Mouse (Mus musculus) kidney, postnatal 10 days (tissue): ENCODE data around the gene Hsd17b7.
"Not testable (repeated sequence)": the region's sequence is repeated elsewhere in the genome, so short reads cannot be mapped to it uniquely, and the experiment has no call there.

ENCODE experiments used
- DNase-seq: peaks from one replicate; pipeline ENCODE4 v3.0.0; 2021; ENCODE audit warnings: mixed read lengths

The Hsd17b7 gene

DNA sequence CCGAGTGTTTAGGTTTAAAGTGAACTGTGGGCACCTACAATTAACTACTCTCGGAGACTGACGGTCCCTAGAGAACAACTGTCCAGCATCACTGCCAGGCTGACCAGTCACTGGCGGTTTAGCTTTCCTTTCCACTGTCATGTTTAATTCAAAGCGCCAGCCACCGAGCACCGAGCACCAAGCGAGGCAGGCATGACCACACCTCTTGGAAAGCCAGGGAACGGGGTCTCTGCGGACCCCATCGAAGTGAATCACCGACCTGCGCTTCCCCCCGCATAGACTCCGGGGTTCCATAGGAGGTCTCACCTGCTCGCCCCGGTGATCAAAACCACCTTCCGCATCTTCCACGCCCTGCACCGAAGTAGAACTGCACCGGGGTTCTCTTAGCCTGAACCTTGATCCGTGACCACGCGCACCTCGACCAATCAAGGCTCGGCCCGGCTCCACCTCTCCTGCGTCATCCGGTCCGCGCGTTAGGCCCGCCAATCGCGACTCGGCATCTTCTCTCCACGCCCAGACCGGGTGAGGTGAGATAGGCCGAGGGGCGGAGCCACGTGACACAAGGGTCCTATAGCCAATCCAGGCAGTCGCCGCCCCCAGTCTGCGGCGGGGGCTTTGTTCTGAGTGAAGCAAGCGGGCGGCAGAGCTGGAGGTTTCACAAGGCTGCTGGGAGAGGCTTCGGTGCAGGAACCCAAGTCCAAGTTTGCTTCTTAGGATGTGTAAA is at the start of gene Hsd17b7:
TSS of gene Hsd17b7 (minus strand) at position 450 of the 724 bp plus-strand sequence.
- DNase-seq: peak; percentile 99

DNA sequence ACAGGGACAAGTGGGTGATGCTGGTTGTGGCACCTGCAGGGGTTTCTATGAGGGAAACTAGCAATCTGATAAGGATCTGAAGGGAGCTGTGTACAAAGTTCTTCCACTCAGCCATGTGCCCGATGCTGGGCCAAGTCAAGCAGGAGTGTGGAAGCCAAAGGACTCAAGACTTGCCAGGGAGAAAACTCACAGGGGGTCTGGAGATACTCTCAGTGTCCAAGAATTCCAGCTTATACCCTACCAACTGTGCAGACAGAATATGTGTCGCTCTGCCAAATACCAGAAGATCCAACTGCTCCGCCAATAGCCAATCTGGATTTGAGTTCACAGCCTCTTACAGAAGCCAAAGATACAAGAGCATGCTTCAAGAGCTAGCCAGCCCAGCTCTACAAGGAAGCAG is 45.7 kb upstream of the Hsd17b7 start:
- no peak for DNase-seq

DNA sequence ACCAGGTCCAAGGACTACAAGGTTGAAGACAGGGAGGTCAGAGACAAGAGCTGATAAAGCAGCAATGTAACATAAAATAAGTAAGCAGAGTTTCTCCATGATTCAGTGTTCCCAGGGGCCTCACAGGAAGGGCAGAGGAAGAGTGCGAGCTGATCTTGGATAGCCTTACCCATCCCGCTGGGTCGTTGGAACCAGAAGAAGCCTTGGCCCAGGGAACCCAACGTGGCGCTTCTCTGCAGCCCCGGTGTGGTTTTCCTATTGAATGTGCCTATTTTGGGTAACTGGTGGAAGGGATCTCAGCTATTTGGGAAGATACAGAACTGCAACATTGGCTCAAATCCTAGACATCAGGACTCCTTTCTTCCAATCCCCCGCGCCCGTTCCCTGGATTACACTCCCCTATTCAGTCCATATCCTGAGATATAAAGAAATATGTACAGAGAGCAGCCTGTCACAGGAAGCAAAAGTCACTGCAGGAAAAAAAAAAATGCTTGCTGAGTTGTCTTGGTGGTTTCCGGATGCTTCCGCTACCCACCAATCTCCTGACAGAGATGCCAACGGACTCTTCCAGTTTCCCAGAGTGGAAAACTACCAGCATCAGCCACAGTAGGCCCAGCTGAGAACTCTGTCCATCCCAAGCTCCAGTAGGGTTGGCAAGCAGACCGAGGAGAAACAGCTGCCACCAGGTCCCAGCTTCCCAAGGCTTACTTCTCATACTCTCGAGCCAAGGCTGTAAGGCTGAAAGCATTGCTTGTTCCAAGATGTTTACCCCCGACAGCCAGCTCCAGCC is 41.9 kb upstream of the Hsd17b7 start:
- DNase-seq: peak; percentile 49

DNA sequence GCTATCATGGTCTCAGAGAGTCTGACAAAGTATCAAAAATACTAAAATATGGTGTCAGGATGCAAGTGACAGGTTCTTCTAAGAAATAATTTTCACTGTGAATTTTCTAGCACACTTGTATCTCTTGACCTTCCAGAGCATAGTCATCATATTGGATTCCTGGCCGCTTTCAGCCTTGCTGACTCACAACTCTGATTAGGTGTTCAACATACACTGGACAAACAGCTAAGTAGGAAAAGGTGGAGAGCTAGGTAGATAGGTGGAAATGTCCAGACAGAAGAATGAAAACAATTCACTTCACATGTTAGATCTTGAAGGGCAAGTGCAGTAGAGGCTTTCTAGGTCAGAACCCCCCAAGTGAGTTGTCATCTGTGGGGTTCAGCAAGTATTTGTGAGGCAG is 40.3 kb upstream of the Hsd17b7 start:
- no peak for DNase-seq

DNA sequence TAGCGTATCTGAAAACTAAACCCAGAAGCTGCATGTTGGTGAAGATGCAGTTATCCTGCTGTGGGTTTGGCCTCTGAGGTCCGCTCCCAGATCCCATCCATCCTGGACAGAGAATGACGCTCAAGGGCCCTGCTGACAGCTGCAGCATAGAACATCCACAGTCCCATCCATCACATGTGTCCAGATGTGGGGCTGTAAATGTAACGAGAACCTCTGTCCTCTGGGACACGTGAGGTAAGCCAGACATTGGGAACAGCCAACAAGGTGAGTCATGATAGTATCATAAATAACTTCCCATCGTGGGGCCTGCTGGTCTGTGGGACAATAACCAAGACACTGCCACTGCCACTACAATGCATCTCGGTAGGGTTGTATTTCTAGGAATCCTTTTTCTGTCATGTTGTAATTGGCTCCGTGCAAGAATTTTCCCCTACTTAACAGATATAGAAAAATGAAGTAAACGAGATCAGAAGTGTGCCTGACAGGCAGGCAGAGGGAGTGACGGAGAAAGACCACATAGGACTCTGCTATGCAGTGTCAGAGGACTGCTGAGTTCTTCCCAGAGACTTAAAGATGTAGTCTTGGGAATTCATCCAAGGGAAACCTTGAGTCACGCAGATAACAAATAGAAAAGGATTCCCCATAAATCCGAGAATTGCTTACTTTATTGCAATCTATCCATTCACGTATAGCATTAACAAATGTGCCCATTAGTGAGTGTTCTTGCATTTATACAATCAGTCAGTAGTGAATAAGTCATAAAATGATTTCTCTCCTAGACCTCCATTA is 39.6 kb upstream of the Hsd17b7 start:
- DNase-seq: no peak

DNA sequence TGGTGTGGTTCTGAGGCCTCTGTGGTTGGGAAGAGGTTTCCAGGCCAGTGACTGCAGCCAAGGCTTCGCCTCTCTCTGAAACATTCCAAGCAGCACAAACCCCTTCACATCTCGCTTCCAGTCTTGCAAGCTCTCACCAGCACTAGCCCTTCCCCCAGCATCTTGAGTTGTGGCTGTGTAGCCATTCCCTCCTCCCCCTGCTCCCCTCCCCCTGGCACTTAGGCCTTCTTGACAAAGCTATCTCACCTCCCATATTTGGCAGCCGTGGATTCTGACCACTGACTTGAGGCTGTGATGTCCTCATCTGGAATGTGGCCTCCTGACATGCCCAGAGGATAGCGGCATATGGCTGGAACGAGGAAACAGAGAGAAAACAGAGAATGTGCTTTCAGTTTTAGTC is 37.5 kb upstream of the Hsd17b7 start:
- DNase-seq: peak; percentile 72

DNA sequence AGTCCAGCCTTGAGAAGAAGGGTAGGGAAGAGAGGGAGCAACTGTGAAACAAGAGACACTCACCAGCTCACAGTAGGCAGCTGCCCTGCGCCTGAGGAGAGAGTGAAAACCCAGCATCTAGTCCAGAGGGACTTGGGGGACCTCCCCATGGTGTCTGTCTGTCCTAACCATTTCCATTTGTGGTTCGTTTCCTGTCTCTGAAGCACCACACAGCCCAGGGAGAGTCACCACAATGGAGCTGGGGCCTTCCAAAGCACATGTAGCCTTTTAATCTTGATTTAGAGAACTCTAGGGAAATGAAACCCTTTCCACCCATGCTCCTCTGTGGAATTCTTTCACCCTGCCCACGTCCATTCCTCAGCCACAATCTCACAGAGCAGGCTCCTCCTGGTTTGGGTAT is 36.3 kb upstream of the Hsd17b7 start:
- DNase-seq: no peak

DNA sequence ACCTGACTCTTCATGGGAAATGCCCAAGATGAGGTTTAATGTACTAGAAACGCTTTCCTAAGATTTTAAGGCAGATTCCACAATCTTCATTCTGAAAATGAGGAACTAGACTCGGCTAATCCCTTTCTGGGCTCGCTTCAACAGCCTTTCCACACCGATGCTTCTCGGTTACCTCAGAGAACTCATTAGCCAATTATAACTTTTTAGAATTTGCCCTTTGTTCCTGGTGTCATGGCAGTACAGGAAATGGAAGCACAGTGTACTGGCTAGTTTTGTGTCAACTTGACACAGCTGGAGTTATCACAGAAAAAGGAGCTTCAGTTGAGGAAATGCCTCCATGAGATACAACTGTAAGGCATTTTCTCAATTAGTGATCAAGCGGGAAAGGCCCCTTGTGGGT is 24.9 kb upstream of the Hsd17b7 start:
- DNase-seq: not testable (repeated sequence)

DNA sequence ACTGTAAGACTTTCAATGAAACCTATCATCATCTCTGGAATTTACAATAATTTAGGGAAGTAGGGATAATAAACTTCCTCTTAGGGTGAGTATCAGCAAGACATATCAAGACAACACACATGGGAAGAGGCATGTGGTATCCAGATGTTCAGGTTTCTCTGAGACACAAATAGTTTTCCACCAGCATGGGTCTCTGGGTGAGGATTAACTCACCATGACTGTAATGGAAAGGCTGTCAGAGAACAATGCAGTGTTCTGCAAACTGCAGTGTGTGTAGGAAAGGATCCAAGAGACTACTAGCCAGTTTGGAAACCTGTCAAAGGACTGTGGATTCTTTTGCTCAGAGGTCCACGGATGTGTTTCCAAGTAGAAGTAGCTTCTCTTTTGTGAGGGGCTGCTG is 17.1 kb upstream of the Hsd17b7 start:
- DNase-seq: no peak

DNA sequence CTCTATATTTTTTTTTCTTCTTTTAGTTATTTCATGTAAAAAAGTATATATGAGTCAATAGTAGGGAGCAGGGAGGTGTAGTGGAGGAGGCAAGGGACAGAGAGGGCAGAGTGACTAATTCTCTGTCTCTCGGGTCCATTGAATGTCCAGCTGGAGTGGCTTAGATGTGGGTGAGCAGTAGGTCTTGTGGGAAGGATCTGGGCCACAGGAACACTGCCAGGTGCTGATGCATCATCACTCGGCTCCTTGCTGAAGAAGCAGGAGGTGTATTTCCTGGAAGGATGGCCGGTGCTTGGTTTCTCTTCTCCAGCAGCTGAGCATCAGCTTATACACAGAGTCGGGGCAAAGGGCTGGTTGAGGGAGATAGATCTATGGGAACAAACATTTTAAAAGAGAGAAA is 8.6 kb upstream of the Hsd17b7 start:
- DNase-seq: no peak

DNA sequence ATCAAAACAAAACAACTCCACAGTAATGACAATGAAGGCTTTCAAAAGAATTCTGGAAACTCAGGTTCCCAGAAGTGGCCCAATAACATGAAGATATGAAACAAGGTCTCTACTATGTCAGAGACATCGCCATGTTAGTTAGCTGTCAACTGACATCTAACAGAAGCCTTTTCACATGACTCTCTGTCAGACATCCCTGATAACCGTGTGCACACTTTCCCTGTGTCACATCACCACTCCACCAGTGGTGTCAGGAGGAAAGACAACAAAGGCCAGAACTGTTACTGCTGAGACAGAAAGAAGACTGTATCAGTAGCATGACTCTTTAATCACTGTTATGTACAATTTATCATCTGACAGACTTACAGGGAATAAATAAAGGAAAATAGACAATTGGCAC is 3.0 kb upstream of the Hsd17b7 start:
- DNase-seq: no peak

DNA sequence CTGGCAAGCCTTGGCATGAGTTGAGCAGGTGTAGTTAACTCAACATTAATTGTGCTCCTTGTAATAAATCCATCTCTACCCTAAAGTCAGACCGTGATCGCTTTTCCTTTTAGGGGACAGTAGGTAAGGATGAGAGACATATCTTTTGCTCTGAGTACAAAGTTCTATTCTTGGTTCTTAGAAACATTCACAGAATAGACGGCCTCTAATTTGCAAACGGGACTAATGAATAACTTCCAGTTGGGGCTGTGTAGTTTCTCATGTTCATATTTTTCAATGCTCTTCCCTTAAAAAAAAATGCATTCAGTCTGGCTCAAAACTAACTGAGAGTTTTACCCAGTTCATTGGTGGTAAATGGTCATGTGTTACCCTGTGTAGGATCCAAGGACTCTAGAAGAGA is 1.9 kb upstream of the Hsd17b7 start:
- no peak for DNase-seq

DNA sequence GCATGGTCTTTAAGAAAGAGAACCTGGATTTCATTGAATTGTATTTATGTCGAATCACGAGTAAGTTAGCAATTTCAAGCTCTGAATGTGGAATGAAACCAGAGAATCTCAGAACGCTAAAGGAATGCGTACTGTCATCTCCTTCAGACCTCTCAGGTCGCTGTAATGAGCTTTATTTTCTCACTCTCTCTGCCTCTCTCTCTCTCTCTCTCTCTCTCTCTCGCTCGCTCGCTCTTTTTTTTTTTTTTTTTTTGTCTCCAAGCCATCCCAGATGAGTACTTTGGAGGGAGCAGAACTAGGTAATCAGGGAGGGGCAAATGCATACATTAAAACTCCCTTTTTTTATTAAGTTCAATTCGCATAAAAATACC is 460 bp upstream of the Hsd17b7 start:
- no peak for DNase-seq

DNA sequence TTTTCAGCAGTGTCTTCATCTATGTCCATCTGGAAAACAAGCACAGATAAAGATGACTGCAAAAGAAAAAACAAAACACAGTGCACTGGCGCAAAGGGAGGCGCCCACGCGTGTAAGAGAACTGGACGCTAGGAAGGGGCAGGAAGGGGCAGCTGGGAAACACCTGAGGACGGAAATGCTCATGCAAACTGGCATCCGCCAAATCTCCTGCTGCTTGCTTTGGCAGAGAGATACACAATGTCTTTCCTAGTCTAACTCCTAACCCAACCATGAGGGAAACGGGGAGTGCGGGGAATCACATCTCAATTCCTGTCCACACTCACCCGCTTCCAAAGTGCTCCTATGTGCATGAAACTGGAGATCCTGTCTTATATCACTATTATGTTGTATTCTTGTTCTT is 15.9 kb downstream of the Hsd17b7 start:
- DNase-seq: no peak

DNA sequence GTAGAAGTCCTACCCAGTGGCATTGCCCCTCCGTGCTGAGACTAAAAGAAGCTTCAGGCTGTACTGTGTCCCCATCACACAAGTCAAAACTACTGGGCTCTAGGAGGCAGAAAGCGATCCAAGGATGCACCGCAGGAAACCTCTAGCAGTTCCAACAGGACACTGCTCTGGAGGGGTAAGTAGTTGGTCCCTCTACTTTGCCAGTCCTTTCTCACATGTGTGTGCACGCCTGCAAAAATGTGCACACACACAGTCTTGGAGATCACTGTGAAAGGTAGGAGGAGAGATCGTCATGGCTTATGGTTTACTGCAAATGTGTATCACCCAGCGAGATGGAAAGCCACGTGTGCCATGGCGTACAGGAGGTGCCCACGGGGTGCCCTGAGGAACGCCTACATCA is 16.4 kb downstream of the Hsd17b7 start:
- no peak for DNase-seq

DNA sequence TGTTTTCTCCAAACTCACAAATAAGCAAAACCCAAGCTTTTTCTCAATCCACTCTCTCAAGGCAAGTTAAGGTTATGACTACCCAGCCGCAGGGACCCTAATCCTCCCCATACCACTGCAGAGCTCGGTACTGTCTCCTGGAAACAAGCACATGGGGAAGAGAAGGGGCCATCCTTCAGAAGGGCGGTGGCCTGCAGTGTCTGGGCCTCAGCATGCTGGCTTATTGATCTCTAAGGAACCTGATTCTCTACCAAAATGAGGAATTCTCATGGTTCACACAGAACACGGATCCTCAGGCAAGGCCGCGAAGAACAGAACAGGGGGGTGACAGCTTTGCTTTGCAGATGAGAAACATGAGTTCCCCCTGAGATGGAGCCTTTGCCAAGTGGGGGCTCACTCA is 17.5 kb downstream of the Hsd17b7 start:
- DNase-seq: no peak

DNA sequence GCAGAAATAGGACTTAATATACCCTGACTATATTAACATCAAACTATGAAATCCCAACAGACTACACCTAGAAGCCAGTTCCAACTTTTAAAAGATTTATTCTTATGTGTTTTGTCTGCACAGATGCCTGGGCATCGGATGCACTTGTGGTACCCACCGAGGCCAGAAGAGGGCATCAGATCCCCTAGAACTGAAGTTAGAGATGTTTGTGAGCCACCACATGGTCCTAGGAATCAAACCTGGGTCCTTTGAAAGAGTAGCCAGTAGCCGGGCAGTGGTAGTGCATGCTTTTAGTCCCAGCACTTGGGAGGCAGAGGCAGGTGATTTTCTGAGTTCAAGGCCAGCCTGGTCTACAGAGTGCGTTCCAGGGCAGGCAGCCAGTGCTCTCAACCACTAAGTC is 18.4 kb downstream of the Hsd17b7 start:
- peak; percentile 27 for DNase-seq

DNA sequence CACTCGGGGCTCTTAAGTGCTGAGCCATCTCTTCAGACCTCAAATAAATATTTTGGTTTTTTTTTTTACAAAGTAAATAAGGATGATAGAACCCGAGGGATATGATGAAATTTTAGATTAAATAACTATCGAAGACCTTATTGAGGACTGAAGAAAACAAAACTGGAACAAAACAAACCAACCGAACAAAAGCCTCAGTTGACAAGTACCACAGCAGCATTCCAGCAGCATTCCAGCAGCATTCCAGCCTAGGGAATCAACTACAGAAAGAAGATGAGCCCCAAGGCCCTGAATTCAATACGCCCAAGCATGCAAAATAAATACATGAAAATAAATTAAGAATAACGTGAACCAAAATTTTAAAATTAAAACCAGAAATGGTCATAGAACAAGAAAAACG is 19.1 kb downstream of the Hsd17b7 start:
- no peak for DNase-seq

DNA sequence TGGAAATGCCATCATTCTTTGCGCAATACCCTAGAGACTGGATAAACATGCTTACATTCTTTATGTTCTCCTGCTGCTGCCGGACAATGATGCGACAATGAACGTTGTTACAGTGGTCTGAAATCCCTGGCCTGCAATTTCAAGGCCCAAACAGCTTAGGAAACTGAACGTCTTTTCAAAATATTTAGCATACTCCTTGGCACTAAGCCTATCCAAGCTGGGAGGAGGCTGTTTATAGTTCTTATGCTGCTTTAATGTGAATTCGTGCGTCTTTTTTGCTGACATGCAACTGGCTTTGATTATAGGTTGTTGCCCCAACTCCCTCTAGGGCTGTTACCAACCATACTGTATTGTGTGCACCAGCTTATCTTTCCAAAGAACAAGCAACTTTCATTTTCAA is 20.2 kb downstream of the Hsd17b7 start:
- DNase-seq: no peak

DNA sequence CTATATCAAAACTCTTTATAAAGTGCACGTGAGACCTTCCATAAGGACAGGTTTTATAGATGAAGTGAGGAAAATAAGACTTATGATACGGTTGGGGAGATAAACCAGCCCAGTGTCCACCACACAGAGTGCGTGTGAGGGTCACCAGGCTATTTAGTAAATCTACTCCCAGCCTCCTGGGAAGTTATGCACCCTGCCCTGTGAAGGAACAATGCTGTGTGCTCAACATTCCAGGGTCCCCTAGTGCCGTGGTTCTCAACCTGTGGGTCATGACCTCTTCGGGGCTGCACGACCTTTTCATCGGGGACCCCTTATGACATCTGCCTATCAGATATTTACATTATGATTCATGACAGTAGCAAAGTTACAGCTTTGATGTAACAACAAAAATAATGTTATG is 20.8 kb downstream of the Hsd17b7 start:
- no peak for DNase-seq

DNA sequence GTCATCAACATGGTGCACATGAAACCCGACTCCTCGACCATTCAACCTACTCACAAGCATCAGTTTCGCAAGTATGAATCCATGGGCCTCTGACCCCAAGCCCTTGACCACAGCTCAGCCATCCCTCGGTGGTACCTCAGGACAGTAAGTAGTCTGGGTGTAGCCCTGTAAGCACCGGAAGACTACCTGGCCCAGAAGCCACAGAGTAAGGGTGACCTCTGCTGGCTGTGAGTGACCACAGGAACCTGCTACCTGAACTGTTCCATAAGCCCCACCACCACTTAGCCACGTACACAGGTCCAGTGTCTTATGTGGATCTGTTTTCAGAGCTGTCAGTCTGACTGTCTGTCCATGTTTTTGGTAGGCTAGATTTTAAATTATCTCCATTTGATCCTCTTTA is 21.4 kb downstream of the Hsd17b7 start:
- DNase-seq: no peak

DNA sequence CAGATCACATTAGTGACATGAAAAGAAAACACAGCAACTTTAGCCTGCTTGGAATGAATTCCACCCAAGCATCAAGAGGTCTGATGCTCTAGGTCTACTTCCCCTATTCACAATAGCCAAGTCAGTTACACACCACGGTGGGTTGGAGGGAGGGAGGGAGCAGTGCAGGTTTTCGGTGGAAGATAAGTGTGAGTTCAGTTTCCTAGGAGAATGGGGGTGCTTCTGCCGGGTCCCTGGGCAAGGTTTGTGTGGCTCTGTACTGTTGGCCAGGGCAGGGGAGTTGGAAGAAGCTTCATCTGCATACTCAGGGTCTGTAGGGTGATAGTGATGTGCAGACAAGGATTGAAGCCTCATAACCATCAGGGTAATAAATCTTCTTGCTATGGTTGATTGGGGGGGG is 23.0 kb downstream of the Hsd17b7 start:
- no peak for DNase-seq

DNA sequence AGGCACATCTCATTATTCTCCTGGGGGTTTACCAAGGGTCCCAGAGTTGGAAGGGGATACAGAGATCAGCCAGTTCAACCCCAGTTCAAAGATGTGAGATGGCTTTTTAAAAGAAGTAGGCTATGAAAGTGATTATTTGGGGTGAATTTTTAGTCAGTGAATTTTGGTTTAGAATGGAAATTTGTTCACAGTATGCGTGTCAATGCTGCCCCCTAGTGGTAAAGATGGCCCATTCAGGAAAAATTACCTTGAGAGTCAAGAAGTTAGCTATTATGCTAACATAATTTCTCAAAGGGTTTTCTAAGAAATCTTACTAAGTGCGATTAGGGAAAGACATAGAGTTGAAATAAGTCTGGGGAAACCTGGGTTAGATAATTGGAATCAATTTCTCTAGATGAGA is 29.7 kb downstream of the Hsd17b7 start:
- DNase-seq: peak; percentile 73
